Mouse (Mus musculus) heart, adult 2 months (tissue): ENCODE data around the gene Trim63.

Experiments
- CTCF ChIP-seq: fragments of 200-600 bp; IDR thresholded peaks from 2 replicates; pipeline ENCODE4 v1.8.1; 2022; ENCODE audit warnings: antibody characterized with exemption, mild to moderate bottlenecking, moderate library complexity
- POLR2A ChIP-seq: fragments of 200-500 bp; IDR thresholded peaks from 2 replicates; pipeline ENCODE4 v1.6.1; 2011; ENCODE audit warnings: mild to moderate bottlenecking, low read depth, low read length, control low read depth; ENCODE audit not compliant: insufficient read depth

DNA sequence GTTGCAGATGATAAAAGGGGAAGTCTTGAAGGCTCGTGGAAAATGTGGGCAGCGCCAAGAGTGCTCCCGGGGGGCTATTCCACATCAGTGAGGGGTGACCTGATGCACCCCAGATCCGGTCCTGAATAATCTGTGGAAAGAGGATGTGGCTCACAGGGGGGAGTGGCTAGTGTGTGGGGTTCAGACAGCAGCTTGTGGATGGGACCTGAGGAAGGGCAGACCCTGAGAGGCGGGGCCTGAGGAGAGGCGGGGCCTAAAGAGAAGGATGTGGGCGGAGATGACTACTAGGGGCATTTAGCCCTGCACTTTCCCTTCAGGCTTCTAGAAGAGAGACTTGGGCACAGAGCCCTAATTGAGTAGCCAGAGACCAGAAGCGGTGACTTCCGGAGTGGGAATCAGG is 47.7 kb downstream of the Trim63 start:
- TF ChIP-seq POLR2A = no peak
- TF ChIP-seq CTCF = no peak
